Mouse (Mus musculus): ENCODE measurements around the gene BC005537.
"Not testable (repeated sequence)": the region's sequence is repeated elsewhere in the genome, so short reads cannot be mapped to it uniquely, and the experiment has no call there.

BC005537 gene

DNA sequence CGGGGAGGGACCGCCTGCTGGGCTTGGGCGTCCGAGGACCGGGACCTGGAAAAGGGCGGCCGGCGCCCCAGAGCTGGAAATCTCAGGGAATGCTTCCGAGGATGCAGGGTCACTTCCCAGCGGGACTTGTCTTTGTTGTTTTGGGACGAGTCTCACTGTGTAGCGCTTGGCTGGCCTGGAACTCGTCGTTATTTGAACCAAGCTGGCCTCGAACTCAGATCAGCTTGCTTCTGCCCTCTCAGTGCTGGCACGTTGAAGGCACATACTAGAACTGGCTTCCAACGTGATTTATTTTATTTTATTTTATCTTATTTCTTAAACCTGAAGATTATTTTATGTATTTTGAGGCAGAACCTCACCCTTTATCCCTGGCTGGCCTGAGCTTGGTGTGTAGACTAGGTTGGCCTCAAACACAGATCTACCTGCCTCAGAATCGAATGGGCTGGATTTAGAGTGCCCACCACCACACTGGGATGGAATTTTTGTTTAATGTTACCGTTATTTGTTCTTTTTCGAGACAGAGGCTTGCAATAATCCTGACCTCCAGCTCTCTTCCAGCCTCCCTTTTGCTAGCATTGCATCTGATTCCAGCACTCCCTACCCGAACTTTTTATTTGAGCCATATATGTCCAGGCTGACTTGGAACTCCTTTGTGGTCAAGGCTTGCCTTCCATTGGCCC, 30.8 kb downstream of the BC005537 start:
- in situ Hi-C loops (cut with MboI; ENCODE audit: low pct_unique_long_range_greater_than_20kb in 1 of 2, low sequenced_read_pairs in 2 of 2, unreplicated experiment in 1 of 2), result no loop called here

DNA sequence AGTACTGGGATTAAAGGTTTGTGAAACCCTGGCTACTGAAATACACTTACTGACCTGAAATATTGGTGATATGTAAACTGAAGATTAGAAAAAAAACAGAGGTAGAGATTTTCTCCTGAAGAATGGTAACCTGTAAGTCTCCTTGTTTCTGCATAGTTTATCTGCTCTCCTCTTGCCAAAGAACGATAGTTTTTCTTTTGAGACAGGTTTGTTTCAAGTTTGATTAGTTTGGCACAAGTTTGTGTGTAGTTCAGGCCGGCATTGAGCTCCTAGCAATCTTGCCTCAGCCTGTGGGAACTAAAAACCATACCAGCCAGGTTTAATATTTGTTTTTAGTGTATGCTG, 31.3 kb downstream of the BC005537 start:
- in situ Hi-C loops (cut with MboI; ENCODE audit: low pct_unique_long_range_greater_than_20kb in 1 of 2, low sequenced_read_pairs in 2 of 2, unreplicated experiment in 1 of 2), result no loop called here

DNA sequence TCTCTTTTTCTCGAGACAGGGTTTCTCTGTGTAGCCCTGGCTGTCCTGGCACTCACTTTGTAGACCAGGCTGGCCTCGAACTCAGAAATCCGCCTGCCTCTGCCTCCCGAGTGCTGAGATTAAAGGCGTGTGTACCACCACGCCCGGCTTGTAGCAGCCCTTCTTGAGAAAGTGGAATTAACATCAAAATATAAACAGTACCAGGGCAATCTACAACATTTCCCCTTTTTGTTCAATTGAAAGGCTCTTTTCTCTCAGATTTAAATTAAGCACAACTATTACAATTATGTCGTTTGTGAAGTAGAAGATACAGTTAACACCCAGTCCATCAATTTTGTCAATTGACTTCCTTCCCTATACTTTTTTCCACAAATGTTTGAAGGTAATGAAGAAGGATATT, 36.3 kb downstream of the BC005537 start:
- in situ Hi-C loops (cut with MboI; ENCODE audit: low pct_unique_long_range_greater_than_20kb in 1 of 2, low sequenced_read_pairs in 2 of 2, unreplicated experiment in 1 of 2), result not testable (repeated sequence)

DNA sequence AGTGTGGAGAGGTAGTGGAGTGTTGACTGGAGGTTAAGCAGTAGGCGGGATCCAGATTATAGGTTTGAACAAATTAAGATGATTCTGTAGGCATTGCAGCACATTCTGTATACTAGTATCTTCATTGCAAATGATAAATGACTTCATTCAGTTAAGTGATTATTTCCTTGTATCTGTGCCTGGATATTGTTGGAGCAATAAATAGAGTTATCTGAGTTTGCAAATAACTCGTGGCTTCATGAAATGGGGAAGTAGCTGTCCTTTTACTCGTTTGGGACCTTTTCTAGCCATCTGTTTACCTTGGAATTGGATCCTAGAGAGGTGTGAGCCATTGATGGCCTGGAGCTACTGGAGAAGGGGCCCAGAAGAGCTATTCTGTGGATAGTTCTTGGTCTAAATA, 38.4 kb downstream of the BC005537 start:
- in situ Hi-C loops (cut with MboI; ENCODE audit: low pct_unique_long_range_greater_than_20kb in 1 of 2, low sequenced_read_pairs in 2 of 2, unreplicated experiment in 1 of 2), result no loop called here

DNA sequence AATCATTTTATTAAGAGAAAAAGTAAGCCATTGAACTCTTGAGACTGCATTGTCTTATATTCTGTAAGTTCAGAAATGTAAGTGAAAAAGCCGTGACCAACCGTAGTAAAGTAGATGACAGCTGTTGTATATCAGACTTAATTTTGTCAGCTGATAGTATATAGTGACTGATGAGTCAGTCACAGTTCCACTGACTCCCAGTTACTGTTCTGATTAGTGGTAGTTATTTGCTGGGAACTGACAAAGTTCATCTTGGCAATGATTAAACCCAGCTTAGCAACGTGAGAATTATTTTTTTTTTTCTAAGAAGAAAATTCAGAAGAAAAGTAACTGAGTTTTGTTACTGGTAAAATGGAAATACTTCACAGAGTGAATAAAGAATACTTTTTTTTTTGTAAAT, 40.2 kb downstream of the BC005537 start:
- in situ Hi-C loops (cut with MboI; ENCODE audit: low pct_unique_long_range_greater_than_20kb in 1 of 2, low sequenced_read_pairs in 2 of 2, unreplicated experiment in 1 of 2), result no loop called here

DNA sequence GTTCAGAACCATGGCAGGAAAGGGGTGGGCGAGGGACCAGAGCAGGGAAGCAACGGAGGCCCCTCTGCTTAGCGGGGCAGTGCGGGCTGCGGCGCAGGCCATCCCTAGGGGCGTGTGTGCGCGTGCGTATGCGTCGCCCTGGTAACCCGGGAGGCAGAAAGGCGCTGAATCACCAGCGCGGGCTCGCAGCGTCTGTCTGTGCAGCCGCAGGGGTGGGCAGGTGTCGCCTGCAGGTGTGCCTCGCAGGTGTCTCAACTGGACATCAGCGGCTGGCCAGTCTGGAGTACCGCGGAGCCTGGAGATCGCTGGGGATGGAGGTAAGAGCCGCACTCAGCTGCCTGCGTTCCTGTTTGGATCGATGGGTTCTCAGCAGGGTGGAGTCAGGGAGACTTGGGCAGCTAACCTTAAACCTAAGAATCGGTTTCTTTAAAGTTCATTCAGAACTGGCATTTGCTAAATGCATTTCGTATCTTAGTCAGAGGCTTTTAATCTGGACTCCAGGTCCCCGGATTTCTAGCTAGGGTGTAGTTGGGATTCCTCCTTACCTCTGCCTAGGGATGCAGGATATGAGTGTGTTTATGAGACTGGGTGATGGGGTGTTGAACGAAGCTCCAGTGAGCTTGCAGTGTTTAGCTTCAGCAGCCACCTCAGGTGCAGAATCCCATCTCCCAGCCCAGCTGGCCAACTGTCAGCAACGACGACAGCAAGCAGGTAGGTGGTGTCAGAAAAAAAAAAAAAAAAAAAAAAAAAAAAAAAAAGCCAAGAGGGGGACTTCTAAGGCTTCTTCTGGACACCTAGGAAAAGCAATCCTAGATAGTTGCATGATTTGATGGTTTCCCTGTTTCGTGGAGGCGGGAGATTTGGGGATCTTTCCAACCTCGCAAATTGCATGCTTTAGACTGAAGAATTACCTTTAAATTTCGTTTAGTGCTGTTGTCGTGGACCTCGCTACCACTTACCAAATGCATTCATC, 43.8 kb downstream of the BC005537 start, which contains the start of gene D130043K22Rik:
Gene D130043K22Rik (plus strand): TSS at position 153 of the 973 bp plus-strand sequence.
- in situ Hi-C loops (cut with MboI; ENCODE audit: low pct_unique_long_range_greater_than_20kb in 1 of 2, low sequenced_read_pairs in 2 of 2, unreplicated experiment in 1 of 2), result no loop called here

DNA sequence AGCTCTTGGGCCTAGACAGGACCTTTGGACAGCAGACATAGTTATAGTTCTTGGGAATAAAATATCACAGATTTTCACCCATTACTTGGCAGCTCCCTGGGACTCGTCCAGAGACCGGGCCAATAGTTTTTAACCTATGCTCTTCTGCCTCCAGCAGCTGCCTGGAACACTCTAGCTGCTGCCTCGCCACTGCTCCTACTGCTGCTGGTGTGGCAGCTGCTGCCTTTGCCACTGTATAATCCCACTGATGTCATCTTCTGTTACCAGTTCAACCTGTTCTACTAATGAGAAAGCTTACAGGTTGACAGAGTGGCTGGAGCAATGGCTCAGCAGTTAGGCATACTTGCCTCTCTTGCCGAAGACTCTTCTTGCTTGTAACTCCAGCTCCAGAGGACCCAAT, 47.9 kb downstream of the BC005537 start:
- in situ Hi-C loops (cut with MboI; ENCODE audit: low pct_unique_long_range_greater_than_20kb in 1 of 2, low sequenced_read_pairs in 2 of 2, unreplicated experiment in 1 of 2), result no loop called here

DNA sequence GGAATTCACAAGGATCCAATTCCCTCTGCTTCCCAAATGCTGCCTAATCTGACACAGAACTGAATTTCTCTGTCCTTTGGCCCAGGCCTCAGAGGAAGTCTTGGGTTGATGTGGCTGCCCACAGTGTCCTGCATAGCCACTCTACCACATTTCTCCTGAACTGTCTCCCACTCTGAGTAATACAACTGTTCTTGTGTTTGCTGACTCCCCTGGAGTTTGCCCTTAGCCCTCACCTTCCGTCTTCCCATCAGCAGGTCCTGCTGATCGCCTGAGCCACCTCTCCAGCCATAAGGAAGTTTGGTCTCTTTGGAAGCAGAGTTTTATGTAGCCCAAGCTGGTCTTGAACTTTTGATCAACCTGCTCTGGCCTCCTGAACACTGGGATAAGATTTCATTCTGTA, 50.5 kb downstream of the BC005537 start:
- in situ Hi-C loops (cut with MboI; ENCODE audit: low pct_unique_long_range_greater_than_20kb in 1 of 2, low sequenced_read_pairs in 2 of 2, unreplicated experiment in 1 of 2), result no loop called here

DNA sequence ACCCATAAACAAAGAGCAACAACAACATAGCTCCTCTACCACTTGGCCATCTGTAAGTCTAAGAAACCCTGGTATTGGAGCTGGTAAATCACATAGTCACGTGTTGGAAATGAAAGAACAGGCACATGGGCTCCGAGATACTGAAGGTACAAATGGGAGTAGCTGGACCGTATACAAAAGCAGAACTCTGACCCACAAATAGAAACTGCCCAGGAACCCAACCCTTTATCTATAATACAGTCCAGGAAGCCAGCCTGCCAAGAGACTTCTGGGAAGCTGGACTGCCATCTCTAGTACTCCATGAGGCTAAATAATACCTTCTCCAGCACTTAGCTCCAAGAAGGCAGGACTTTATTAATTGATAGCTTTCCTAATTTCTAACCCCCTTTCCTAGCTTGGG, 51.1 kb downstream of the BC005537 start:
- in situ Hi-C loops (cut with MboI; ENCODE audit: low pct_unique_long_range_greater_than_20kb in 1 of 2, low sequenced_read_pairs in 2 of 2, unreplicated experiment in 1 of 2), result no loop called here

DNA sequence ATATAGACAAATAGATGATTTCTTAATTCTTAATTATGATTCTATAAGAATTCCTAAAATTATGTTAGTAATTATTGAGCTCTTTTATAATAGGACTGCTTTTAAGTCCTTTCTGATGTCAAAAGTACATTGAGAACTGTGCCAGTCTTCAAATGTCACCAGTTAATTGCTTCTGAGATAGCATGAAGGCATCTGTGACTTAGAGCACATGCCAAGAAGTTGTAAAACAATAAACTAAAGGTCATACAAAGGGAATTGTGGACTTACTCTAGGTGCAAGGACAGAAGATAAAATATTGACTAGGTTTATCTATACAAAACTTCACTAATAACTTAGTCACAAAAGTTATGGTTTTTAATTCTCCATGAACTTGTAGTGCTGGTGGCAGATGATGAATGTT, 57.7 kb downstream of the BC005537 start:
- in situ Hi-C loops (cut with MboI; ENCODE audit: low pct_unique_long_range_greater_than_20kb in 1 of 2, low sequenced_read_pairs in 2 of 2, unreplicated experiment in 1 of 2), result no loop called here

DNA sequence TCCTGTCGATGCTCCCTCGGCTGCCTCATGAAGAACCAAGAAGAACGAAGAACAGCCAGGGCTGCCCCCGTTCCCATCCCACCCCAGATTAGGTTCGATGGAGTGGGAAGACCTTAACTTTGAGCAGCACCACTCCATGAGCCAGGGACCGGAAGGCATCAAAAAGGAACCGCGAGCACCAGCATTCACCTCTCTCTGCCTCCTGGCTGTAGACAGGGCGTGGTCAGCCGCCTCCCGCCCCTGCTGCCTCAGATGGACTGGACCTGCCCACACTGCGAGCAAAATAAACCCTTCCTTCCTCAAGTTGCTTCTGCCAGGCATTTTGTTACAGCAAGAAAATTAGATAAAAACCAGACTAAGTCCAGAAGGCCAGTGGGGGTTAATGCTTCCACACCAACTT, 59.6 kb downstream of the BC005537 start:
- in situ Hi-C loops (cut with MboI; ENCODE audit: low pct_unique_long_range_greater_than_20kb in 1 of 2, low sequenced_read_pairs in 2 of 2, unreplicated experiment in 1 of 2), result no loop called here

DNA sequence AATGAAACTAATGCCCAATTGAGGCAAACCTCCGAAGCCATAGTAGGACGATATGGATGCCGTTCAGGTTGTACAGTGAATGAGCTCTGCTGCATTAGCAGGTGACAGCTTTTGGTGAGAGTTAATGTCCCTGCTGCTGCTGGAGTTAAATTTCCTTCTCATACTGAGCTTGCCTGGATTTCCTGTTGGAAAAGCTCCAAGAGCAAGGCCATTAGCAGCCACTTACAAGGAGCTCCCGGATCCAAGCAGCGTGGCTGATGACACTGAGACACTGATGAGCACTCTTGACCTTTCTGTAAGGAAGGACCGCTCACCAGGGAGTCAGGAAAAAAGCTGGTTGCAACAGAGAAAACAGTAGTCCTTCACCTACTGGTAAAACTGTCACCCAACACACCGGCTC, 60.6 kb downstream of the BC005537 start:
- in situ Hi-C loops (cut with MboI; ENCODE audit: low pct_unique_long_range_greater_than_20kb in 1 of 2, low sequenced_read_pairs in 2 of 2, unreplicated experiment in 1 of 2), result no loop called here

DNA sequence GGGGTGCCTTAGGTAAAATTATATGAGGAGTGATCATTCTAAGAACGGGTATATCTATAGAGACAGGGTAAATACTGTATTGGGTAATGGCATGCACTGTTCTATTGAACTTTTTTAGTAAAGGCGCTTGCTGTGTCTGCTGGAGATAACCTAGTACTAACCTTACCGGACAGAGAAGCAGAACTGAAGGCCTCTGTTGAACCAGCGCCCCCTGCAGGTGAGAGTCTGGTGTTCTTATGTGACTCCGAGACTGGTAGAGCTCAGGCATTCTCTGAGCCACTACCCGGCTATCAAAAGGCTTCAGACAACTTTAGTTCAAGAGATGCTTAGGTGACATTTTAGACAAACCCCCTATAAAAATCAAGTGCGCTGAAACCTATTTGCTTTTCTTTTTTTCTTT, 61.1 kb downstream of the BC005537 start:
- in situ Hi-C loops (cut with MboI; ENCODE audit: low pct_unique_long_range_greater_than_20kb in 1 of 2, low sequenced_read_pairs in 2 of 2, unreplicated experiment in 1 of 2), result no loop called here
